Mouse (Mus musculus) right cerebral cortex, postnatal 4 days (tissue): ENCODE results near the gene Prkd1.
A peak's percentile ranks its signal among the peaks of the same experiment; 100 is the strongest.
"Not testable (repeated sequence)": the region's sequence is repeated elsewhere in the genome, so short reads cannot be mapped to it uniquely, and the experiment has no call there.

ENCODE experiments used
- DNase-seq: peaks from one replicate; pipeline ENCODE4 v3.0.0-alpha.2; 2022

Gene Prkd1

GRCm38 (mm10) chr12:50648671-50649541, at the start of gene Prkd1:
Gene Prkd1, minus strand, starts transcription at chr12:50649098.
- peak; percentile 58 for DNase-seq

- no peak for DNase-seq
These were observed 48.6 kb upstream of the Prkd1 start for GRCm38 (mm10) chr12:50697492-50697891.

GRCm38 (mm10) chr12:50648176-50648670, 675 bp downstream of the Prkd1 start:
- DNase-seq: no peak

- DNase-seq: no peak
These were observed 2.0 kb downstream of the Prkd1 start for GRCm38 (mm10) chr12:50646857-50647256.

GRCm38 (mm10) chr12:50642671-50643070, 6.2 kb downstream of the Prkd1 start:
- no peak for DNase-seq

GRCm38 (mm10) chr12:50640171-50640570, 8.7 kb downstream of the Prkd1 start:
- no peak for DNase-seq

- no peak for DNase-seq
These were observed 14.5 kb downstream of the Prkd1 start for GRCm38 (mm10) chr12:50634436-50634835.

- DNase-seq: not testable (repeated sequence)
These were observed 22.8 kb downstream of the Prkd1 start for GRCm38 (mm10) chr12:50626100-50626499.

- no peak for DNase-seq
These were observed 24.7 kb downstream of the Prkd1 start for GRCm38 (mm10) chr12:50624175-50624574.

- DNase-seq: no peak
These were observed 33.0 kb downstream of the Prkd1 start for GRCm38 (mm10) chr12:50615852-50616251.

- DNase-seq: no peak
These were observed 34.6 kb downstream of the Prkd1 start for GRCm38 (mm10) chr12:50614341-50614740.

- DNase-seq: no peak
These were observed 42.0 kb downstream of the Prkd1 start for GRCm38 (mm10) chr12:50606703-50607500.

- DNase-seq: no peak
These were observed 49.5 kb downstream of the Prkd1 start for GRCm38 (mm10) chr12:50599370-50599769.

- DNase-seq: peak; percentile 14
These were observed 50.6 kb downstream of the Prkd1 start for GRCm38 (mm10) chr12:50598053-50598988.

- DNase-seq: no peak
These were observed 51.4 kb downstream of the Prkd1 start for GRCm38 (mm10) chr12:50597467-50597866.

- DNase-seq: no peak
These were observed 53.1 kb downstream of the Prkd1 start for GRCm38 (mm10) chr12:50595777-50596176.

GRCm38 (mm10) chr12:50594506-50594905, 54.4 kb downstream of the Prkd1 start:
- DNase-seq: peak; percentile 25

- DNase-seq: no peak
These were observed 55.4 kb downstream of the Prkd1 start for GRCm38 (mm10) chr12:50593481-50593880.

GRCm38 (mm10) chr12:50588137-50588761, 60.6 kb downstream of the Prkd1 start:
- DNase-seq: no peak

GRCm38 (mm10) chr12:50565198-50565597, 83.7 kb downstream of the Prkd1 start:
- DNase-seq: no peak

GRCm38 (mm10) chr12:50560536-50560935, 88.4 kb downstream of the Prkd1 start:
- no peak for DNase-seq

- no peak for DNase-seq
These were observed 90.7 kb downstream of the Prkd1 start for GRCm38 (mm10) chr12:50558231-50558630.
